Mouse (Mus musculus) urinary bladder, postnatal 25 days (tissue): Measurements from ENCODE around the gene Diaph3.
"Not testable (repeated sequence)": the region's sequence is repeated elsewhere in the genome, so short reads cannot be mapped to it uniquely, and the experiment has no call there.

Experiments used
- DNase-seq: peaks from one replicate; pipeline ENCODE4 v3.0.0; 2022; ENCODE audit warnings: low spot score

Diaph3 gene

DNA sequence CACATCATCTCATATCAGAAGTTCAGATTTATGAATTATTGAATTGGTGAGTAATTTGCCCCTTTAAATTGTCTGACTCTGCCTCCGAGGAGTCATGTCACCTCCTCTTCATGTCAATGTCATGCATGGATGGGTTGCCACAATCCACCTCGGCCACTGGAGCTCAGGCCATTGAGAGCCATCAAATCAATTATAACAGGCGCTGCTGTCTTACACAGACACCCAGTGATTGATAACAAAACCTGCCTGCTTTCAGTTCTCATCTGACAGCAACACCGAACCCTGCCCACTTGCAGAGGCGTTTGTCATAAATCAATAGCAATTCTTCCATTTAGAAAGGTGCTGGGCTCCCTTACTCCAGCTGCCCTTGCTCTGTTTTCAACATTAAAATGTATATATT lies 402.1 kb downstream of the Diaph3 start:
- no peak for DNase-seq

DNA sequence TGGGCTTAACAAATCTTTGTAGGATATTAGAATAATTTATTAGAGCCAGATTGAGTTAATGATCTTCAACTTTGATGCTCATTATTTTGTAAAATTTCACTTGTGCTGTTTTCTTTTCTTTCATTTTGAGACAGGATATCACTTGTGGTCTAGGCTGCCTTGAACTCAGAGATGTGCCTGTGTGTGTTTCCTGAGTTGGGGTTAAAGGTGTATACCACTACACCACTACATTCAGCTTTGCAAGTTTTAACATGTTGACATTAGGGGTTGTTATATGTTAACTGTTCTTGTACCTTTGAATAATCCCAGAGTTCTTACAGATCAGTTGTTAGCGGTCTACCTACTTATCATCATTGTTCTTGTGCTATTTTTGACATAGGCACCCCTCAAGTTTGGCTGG lies 404.4 kb downstream of the Diaph3 start:
- DNase-seq: no peak

DNA sequence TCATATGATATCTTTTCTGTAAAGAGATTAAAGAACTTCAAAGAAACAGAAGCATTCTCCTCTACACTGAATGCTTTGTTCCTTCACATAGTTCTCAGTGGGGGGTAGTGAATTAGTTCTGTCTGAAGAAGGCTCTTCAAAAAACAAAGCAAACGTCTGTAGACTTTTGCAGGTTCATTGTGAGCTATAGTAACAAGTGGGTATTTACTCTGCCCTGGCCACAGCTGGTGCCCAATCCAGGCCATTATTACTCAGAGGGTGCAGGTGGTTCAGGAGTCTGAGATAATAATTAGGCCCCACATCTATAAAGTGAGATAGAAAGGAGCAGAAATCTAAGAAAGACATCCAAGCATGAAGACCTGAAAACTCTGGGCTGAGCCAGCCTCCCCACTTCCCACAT lies 409.7 kb downstream of the Diaph3 start:
- DNase-seq: no peak

DNA sequence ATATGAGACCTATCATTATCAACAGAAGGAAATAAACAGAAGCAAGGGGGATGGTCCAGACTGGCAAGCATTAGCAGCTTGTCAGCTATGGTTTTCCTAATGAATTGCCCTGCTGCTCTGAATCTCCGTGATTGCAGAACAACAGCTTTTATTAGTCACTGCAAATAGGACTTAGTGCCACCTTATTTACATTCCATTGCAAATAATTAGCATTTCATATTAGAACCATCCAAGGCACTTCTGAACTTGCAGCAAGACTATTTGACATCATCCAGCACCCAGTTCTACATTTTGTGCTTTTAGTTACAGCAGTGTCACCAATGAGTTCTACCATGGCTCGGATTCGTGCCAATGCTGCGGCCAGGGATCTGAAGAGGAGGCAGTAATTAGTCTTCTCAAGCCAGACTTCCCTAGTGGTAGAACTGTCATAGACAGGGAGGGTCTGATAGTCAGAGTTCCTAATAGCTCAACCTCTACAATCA lies 411.4 kb downstream of the Diaph3 start:
- DNase-seq: no peak

DNA sequence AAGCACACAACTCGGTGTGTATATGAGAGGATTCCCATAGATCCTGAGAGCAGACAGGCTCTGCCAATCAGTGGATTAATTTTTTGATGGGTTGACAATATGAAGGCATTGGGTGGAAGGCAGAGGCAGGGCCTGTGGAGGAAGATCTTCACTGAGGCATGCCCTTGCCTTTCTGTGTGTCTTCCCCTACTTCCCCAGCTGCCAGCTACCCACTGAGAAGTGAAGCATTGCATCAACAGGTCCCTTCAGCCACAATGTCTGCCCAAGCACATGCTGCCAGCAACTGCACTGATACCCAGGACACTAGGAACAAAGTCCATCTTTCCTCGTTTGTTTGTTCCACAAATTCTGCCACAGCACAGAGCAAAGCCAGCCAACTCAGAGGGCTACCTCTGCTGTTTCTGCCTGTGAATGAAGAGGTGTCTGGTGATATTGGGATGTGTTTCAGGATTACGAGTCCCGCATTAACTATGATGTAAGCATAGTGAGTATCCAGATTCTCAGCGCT lies 413.4 kb downstream of the Diaph3 start:
- DNase-seq: no peak

DNA sequence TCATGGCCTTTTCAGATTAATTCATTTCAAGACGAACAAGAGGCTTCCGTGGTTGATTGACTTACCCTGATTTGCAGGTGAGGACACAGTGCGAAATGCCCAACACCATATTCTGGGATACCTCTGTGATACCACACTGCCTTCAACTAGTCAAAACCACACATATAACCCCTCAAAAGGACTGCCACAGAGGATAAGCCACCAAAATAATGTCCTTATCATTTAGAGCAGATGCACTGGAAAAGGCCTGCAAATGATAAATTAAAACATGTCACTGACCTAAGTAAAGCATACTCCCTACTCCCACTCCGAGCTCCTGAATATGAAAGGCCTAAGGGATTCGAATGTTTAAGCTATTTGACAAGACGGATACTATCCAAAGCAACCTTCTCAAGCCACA lies 419.3 kb downstream of the Diaph3 start:
- no peak for DNase-seq

DNA sequence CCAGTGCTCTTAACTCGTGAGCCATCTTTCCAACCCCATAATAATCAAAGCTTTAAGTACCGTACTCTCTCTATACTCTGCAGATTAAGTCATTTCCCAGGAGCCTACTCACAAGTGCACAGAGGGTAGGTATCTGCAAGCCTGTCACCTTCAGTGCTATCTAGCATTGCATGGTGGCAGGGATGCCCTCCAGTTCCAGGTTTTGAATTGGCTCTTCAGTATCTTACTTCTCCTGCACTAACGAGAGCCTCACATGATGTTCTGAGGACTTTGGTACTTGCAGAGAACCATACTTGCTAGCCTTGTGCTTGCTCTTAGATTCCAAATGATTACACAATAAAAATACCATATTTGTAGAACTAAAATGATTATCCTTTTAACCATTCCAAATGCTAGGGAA lies 420.0 kb downstream of the Diaph3 start:
- no peak for DNase-seq

DNA sequence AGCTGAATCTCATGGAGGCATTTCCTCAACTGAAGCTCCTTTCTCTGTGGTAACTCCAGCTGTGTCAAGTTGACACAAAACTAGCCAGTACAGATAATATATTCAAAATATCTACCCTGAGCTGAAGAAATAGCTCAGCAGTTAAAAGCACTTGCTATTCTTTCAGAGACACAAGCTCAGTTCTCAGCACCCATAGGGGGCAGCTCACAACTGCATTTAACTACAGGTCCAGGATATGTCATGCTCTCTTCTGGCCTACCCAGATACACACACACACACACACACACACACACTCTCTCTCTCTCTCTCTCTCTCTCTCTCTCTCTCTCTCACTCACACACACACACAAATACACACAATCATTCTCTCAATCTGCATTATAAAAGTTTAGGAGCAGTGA lies 420.6 kb downstream of the Diaph3 start:
- not testable (repeated sequence) for DNase-seq

DNA sequence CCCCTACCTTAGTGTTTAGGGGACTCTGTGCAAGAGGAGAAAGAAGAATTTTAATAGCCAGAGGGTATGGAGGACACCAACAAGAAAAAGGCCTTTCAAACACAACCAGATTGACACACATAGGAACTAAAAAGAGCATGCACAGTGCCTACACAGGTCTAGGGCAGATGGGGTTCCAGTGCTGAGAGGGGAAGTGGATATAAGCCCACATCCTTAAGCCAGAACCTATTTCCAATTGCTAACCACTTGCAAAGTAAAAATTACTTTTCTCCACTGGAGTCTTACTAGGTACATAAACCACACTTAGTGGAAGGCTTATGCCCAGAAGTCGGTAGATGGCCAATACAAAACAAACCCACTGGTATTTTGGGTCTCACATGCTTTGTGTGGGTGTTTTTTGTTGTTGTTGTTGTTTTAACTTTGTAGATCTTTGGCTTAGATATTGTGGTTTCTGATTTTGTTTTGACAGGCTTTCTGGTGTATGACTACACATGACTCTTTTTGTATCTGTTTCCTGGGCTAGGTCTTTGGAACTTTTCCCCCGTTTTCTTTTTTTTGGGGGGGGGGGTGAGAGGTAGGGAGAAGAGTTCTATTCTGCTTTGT lies 426.8 kb downstream of the Diaph3 start:
- no peak for DNase-seq

DNA sequence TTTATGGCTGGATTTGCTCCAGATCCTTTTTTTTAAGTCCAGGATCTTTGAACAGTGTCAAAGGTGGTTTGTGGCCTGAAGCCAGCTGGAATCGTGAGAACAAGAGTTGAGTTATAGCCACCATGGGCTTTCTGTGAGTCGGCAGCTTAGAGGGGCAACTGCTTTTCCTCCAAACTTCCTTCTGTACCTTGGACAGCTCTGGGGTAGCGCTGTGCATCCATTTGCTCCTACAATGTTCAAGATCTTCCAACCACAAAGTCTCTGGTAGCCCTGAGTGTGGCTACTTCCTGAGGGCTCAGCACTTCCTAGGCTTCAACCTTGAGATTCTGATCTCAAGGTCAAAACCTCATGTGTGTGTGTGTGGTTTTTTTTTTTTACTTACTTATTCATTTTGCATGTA lies 437.0 kb downstream of the Diaph3 start:
- no peak for DNase-seq

DNA sequence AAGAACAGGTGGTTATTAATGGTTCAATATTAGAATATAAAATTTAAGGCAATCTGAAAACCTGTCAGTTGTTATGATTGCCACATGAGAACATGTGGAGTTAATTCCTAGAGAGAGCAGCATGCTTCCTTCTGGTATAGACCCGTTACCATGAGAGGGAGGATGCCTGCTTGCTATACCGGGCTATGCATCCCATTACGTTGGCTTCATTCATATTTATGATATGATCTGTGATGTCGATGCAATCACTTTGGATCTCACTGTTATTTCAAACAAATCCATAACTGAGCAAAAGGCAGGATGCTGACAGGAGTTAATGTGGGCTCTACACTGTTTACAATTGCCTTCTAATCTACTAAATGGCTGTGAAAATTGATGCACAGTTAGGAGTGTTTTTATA lies 439.9 kb downstream of the Diaph3 start:
- DNase-seq: no peak

DNA sequence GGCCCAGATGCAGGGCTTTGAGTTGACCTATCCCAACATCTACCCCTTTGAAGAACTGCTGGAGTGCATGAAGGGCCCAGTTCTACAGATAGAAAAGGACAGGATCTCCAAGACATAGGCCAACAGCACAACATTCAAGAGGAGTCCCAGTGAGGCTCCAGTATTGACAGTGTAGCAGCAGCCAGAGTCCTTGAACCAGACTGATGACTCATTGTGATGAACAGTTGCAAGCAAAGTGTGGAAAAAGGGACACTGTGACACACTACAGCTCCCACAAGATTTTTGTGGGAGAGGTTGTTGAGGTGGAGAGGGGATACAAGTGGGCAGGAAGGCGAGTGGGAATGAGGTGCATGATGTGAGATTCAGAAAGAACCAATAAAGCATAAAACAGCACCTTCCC lies 443.1 kb downstream of the Diaph3 start:
- DNase-seq: no peak

DNA sequence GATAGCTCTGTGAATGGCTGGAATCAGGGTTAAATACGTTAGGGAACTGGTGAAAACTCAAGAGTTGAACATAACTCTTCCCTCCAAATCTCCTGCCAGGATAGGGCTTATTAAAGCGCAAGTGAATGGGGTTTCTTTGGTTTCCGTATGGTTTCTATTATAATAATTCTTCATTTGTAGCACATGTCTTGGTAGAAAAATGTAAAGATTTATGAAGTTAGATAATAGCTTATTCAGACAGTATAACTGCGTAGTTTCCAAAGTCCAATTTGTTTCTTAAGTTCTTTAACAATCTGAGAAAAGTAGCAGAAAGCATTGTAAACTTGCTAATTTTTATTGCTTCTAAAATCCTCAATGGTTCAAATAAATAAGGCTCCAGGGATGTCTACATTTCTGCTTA lies 448.3 kb downstream of the Diaph3 start:
- DNase-seq: no peak

DNA sequence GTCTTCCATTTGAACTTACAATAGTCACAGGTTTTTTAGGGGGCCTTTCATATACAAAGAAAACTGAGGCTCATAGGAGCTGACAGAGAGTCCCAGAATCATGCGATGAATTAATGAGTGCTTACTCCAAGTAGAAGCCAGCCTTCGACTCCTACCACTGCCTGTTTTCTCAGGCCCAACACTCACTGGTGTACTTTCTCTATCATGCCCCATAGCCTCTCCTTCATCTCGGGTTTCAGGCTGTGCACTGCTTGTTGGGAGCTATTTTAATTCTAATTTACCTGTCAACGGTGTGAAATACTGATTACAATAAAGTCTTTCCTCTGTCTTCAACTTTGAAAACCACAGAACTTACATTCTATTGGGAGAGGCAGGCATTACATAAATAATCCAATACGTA lies 449.7 kb downstream of the Diaph3 start:
- DNase-seq: no peak

DNA sequence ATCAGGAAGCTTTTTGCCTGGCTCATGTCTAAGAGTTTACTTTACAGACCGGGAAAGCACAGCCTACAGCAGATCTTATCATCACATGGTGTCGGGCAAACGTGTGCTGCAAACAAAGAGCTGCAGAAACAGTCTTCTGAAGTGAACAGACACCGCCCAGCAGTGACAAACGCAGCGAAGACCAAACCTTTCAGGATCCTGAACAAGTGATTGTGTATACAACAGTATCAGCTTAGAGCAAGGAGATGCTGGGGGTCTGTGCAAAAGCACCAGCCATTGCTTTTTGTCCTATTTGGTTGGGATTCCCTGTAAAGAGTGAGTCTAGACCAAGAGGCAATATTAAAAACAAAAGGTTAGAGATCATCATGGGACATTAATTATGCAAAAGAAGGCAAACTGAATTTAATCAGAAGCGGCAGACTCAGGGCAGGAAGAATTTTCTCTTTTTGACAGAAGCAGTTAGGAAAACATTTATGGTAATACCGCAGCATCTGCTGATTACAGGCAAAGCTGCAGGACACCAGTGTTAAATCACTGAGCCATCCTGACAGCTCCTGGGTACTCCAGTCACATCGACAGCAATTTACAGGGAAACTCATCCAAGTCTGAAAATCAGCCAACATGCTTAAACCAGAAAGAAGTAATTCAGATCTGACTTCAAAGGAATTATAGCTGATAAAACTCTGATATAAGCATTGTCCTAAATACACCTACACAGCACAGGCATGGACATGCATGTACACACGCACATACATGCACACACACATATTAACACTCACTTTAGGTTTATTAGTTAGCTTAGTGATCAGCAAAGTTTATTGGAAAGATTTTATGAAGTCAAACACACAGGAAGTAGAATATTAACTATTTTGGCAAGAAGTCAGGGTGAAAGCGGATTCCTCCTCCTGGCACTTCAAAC lies 456.2 kb downstream of the Diaph3 start:
- no peak for DNase-seq

DNA sequence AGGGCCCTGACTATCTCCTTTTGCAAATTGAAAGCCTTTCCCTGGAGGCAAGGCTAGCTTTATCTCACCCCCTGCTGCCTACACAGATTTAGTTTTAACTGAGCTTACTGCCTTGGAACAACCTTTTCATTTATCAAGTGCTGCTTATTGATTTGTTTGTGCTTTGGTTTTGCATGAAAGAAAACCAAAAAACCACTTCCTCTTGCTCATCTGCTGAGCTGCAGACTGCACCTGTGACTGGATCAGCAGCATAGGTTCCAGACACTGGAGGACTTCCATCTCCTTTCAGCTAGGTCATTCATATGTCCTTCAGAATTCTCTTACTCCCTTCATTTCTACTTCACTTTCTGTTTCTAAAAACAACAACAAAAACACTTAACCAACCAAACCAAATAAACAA lies 459.1 kb downstream of the Diaph3 start:
- no peak for DNase-seq

DNA sequence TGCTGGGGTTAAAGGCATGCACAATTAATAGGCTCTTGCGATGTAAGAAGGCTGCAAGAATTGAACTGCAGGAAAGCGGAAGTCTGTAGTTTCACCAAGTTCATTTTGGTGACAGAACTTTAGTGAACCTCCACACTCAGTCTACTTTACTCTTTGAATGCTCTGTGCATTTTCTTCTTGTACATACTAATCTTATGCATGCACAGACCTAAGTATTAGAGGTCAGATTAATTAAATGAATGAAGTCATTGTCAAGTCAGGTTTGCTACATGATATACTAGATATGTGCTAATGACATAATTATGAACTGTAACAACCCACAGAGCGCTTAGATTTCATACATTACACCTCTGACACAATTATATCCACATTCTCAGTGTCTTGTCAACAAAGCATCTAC lies 462.0 kb downstream of the Diaph3 start:
- no peak for DNase-seq

DNA sequence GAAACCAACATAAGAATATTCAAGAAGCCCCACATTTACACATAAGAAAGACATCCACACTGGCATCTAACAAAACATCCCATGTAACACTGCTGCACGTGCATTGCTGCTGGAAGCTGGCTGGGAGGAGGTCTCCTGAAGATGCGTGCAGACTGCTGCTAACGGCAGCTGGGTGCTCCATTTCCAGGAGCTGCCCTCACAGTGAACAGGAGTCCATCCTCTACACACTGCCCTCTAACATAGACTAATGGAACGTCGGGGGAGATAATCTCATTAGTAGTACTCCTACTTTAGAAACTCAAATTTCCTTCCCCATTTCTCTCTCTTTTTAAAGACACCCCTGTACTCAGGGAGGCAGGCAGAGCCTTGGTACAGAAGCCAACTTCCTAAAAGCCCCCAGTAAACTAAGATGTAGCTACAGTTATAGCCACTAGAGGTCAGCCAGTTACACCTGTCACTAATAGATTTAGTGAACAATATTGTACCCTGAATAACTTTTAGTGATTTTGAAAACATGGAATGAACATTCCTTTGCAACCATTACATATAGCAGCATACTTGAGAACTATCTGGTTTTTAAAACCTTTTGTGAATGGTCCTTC lies 462.8 kb downstream of the Diaph3 start:
- DNase-seq: no peak

DNA sequence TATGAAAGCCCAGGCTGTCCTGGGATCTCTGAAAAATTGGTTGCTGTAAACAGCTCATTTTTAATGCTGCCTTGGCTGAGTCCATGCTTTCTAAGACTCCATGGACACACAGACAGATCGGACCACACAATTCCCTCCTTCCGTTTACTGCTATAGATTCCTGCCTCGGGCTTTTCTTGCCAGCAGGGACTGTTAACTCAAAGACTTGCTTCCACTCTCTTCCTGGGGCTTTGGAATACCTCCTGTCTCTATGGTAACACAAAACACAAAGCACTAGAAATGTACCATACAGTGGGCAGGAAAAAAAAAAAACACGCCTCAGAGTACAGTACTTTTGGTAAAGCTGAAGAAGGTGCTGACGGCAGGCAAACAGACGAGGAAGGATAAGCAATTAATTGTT lies 464.0 kb downstream of the Diaph3 start:
- no peak for DNase-seq

DNA sequence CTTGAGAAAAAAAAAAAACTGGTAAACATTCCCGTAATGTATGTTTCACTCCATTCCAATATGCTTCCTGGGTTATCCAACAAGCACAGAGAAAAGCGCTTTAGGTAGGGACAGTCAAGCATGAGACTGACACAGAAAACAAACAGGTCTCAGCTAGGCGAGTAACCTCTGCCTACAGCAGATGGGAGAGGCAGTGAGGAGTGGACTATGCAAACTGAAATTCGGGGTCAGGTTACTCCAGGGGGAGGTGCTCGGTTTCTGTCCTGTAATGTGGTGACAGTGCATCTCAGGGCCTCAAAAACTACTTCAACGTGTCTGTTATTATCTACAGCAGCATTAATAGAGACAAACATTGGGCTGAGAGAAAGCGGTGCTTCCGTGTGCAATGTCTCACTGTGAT lies 465.7 kb downstream of the Diaph3 start:
- DNase-seq: no peak

DNA sequence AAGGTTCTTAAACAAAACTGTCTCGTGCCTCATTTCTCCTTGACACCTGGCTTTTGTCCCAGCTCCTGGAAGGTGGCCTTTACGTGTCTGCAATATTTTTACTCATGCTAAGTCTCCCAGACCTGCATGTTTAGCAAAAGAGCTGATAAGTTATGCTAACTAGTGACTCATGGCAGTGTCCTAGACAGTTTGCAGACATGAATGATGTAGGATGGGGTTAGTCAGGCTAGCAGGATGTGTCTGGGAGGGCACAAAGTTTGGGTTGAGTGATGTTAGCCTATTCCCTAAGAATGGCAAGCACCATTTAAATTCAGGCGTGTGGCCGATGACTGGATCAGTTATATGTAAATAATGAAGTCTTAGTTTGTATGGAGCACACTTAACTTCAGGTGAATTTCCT lies 478.2 kb downstream of the Diaph3 start:
- DNase-seq: no peak

DNA sequence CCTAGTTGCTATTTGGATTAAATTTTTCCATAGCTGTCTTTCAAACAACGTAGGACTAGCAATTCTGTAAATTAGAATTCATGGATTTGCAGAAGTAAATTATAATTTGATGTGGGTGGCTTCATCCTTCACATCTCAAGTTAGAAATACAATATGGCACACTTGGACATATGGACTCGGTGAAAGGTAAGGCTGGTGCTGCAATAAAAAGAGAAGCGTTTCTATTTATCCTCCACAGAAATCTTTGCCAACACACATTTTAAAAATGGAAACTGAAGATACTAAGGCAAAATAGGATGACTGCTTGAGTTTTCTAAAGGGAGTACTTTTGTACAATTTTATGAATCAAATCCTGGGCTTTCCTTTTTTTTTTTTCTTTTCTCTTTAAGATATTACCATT lies 480.5 kb downstream of the Diaph3 start:
- DNase-seq: no peak

DNA sequence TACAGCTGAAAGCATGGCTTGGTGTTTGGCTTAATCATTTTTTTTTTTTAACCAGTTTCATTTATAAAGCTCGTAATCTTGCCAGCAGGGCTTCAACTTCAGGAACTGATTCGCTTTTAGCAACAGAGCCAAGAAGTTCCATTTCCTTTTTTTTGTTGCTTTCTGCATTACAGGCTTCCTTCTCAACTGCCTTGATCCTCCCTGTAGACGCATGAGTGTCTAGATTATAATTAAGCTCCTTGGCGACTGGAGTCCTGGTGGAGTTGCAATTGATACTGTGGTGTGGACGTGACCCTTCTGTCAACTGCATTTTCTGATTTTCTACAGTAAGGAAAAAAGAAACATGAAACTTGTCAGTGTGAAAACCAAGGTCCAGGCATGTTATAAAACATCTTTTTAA lies 484.8 kb downstream of the Diaph3 start:
- DNase-seq: no peak
